Mouse (Mus musculus) frontal cortex, postnatal 14 days (tissue): ENCODE measurements around the gene Olfr199.
"Not testable (repeated sequence)": the region's sequence is repeated elsewhere in the genome, so short reads cannot be mapped to it uniquely, and the experiment has no call there.

Experiments used
- DNase-seq, 2 experiments: peaks; one replicate each; pipeline ENCODE4 v3.0.0; 2022; ENCODE audit warnings: low spot score in 2 of 2

Olfr199 gene

GRCm38 (mm10) chr16:59219667-59220066, at the start of gene Olfr199:
Gene Olfr199, minus strand, starts transcription at chr16:59219767.
- DNase-seq: not testable (repeated sequence)

GRCm38 (mm10) chr16:59269097-59269496, 49.5 kb upstream of the Olfr199 start:
- DNase-seq: not testable (repeated sequence)

DNA sequence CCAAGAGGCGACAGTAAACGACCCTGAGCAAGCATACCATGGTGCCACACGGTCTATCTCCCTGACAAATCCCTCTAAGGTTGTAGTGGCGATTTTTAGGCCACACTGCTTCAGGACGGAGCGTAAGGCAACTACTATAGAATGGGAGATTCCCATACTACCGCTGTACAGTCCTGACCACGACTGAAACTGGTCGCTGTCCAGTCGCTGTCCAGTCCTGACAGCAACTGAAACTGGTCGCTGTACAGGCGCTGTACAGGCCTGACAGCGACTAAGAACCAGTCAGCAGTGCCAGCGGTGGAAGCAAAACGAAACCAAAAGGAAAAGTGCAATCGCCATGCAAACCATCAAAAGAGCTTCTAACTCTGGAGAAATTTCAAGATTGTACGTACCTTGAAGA, 30.1 kb upstream of the Olfr199 start:
- no peak for DNase-seq

DNA sequence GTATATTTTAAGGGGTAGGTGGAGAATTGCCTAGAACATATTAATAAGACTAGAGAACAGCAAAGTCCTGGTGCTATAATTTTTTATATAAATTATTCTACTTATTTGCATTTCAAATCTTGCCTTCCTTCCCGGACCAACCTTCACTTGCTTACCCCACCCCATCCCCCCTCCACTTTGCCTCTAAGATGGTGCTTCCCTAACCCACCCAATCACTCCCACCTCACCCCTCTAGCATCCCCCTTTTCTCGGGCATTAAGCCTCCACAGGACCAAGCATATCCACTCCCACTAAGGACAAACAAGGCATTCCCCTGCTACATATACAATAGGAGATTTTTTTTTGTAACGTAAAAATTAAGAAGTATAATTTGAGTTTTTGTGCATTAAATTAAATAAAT, 1.7 kb downstream of the Olfr199 start:
- DNase-seq: not testable (repeated sequence)

- not testable (repeated sequence) for DNase-seq
These were observed 16.1 kb downstream of the Olfr199 start, which contains the start of gene Olfr198 for GRCm38 (mm10) chr16:59203433-59203832. Gene Olfr198, minus strand, starts transcription at chr16:59203533.

DNA sequence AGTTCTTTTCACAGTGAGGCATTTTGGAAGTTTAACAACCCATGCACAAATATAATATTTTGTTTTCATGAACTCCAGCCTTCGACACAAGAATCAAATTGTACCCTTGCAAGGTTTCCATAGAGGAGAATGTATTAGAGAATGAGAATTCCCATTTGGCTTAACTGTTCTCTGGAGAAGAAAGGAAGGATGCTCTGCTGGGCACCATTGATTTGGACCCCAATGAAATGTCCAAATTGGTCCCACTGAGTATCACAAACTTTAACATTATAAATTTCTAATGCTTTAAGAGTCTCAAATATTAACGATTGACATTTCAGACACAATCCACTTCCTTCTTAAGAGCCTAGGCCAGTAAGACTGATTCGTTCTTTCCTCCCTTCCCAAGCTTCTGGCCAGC, 49.2 kb downstream of the Olfr199 start, which contains the start of gene Olfr196:
Gene Olfr196, minus strand, starts transcription at position 101 of the 400 bp plus-strand sequence.
- no peak for DNase-seq
